Mouse (Mus musculus): ENCODE measurements around the gene St3gal3.

DNA sequence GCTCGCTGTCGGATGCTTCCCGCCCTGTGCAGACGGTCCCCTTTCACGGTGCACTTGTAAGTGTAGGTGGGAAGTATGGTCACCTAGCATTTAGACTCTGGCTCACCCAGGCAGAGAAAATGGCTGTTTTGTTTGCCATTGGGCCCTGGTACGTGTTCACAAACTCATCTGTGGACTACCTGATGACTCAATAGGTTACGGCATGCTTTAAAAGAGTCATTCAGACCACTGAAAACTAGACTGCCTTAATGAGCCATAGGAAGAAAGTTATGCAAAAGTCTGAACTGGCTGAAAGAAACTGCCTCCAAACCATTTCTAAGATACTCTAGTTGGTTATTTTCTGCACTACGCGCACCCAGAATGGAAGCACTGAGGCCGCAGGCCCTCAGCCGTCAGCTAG is 18.6 kb downstream of the St3gal3 start:
- TF ChIP-seq POLR2A (IDR thresholded peaks at IDR 0.05; ENCODE audit: low read depth, low read length) (no peak), CTCF (IDR thresholded peaks at IDR 0.05; ENCODE audit: extremely low read depth, insufficient read depth, insufficient read length, insufficient replicate concordance) (no peak)
